Mouse (Mus musculus): ENCODE results near the gene H2afj. TPM values are rescaled to one million over a fixed set of nuclear protein-coding genes. Genes with fewer than 3 reads are reported as not detected.

H2afj gene
- polyA plus RNA-seq, 1 experiment from 2014 or later = 190 TPM

DNA sequence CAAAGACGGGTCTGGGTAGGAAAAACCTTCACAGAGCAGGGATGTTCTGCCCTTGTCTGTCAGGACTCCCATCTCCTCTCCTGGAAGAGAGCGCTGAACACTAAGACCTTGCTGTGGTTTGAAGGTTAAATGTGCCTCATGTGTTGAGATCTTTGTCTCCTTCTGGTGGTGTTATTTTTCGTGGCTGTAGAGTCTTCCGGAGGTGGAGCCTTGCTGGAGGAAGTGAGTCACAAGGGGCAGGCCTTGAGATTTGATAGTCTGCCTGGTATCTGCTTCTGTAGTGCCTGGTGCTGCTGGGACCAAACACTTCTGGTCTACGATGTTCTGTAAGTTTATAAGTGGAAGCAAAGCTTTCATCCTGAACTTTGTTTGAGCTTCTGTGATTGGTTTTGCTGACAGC lies 40.9 kb downstream of the H2afj start:
- H3K36me3 ChIP-seq = no peaks in the 10 kb centered on the region
- WGBS = 85% methylated on average over 5 of the region's 5 CpGs
- no peak overlapping the region for H3K9ac ChIP-seq
- no peaks in the 10 kb centered on the region for H3K27me3 ChIP-seq (replicated peaks)
- no peaks in the 10 kb centered on the region for H3K4me1 ChIP-seq
- H3K27ac ChIP-seq = no peak overlapping the region
- no peak for ATAC-seq (ENCODE audit: insufficient read depth, low FRiP score, low read depth)
- H3K4me3 ChIP-seq (replicated peaks) = no peak overlapping the region
- H3K4me2 ChIP-seq = no peak overlapping the region
- no peaks in the 10 kb centered on the region for H3K9me3 ChIP-seq

DNA sequence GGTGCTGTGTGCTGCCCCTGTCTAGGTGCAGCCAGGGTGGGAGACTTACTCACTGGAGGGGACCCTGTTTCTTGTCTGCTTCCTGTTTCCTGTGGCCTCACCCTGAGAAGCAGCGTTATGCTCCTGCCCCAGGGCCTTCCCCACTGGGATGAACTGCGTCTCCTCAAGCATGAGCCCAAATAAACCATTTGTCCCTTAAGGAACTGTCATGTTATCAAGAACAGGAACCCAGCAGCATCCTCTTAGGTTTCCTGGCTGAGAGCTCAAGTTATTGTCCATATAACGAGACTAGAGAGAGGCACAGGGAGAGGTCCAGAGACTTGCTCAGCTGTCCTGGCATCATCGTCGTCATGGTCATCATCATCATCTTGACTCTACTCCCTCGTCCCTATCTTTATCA lies 42.2 kb downstream of the H2afj start:
- Histone ChIP-seq H3K4me3 (replicated peaks) (no peak overlapping the region), H3K36me3 (no peaks in the 10 kb centered on the region), H3K4me2 (no peak overlapping the region), H3K27ac (no peak overlapping the region), H3K9me3 (no peaks in the 10 kb centered on the region), H3K27me3 (replicated peaks) (no peaks in the 10 kb centered on the region), H3K9ac (no peak overlapping the region), H3K4me1 (0 out of 2 replicates have a peak, but pooled peaks cover under 1% of the 10 kb centered on the region)
- 73% methylated on average over 6 of the region's 6 CpGs for WGBS
- no peak for ATAC-seq (ENCODE audit: insufficient read depth, low FRiP score, low read depth)

DNA sequence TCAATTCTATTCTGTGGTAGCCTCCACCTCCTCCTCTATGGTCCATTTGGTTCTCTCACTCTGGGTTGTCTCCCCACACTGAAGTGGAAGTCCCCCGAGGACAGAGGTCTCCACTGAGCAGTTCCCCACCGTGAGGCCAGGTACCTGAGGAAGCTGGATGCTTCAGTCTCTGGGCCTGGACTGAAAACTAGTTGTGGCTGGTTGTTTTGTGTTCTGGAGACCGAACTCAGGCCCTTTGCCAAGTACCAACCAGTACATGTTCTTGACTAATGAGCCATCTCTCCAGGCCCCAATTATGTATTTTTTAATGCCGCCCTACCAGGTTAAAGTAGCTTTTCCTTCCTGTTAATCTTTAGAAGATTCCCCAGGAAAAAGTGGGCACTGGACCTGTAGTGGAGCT lies 44.3 kb downstream of the H2afj start:
- Histone ChIP-seq H3K27ac (peak overlapping the region; percentile 31), H3K4me3 (replicated peaks) (no peak overlapping the region), H3K4me1 (peaks cover 14% of the 10 kb centered on the region), H3K4me2 (no peak overlapping the region), H3K27me3 (replicated peaks) (no peaks in the 10 kb centered on the region), H3K36me3 (no peaks in the 10 kb centered on the region), H3K9ac (no peak overlapping the region), H3K9me3 (no peaks in the 10 kb centered on the region)
- 79% methylated on average over 4 of the region's 4 CpGs for WGBS
- no peak for ATAC-seq (ENCODE audit: insufficient read depth, low FRiP score, low read depth)

DNA sequence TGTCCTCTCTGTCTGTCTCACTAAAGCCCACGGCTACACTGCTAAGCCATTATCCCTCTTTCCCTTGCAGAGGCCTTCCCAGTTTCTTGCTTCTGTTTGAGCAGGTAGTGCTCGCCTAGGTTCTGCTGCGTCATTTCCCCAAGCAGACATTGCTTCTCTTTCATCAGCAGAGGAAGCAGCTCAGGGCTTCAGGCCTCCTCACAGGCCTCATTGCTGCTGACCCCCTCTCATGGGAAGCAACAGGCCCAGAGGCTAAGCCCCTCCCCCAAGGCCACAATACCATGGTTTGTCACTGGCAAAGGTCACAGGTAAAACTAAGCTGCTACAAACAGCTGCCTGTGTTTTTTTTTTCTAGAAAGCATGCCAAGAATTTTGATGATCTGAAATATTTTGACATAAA lies 44.7 kb downstream of the H2afj start:
- no peaks in the 10 kb centered on the region for H3K36me3 ChIP-seq
- H3K9ac ChIP-seq = no peak overlapping the region
- ATAC-seq (ENCODE audit: insufficient read depth, low FRiP score, low read depth) = no peak
- no peaks in the 10 kb centered on the region for H3K9me3 ChIP-seq
- H3K27me3 ChIP-seq (replicated peaks) = no peaks in the 10 kb centered on the region
- no peak overlapping the region for H3K4me2 ChIP-seq
- peak overlapping the region; percentile 31; the same call in 1 of the 2 replicates for H3K27ac ChIP-seq
- no peak overlapping the region for H3K4me3 ChIP-seq (replicated peaks)
- peaks cover 18% of the 10 kb centered on the region for H3K4me1 ChIP-seq
- 50% methylated on average over 3 of the region's 3 CpGs for WGBS

DNA sequence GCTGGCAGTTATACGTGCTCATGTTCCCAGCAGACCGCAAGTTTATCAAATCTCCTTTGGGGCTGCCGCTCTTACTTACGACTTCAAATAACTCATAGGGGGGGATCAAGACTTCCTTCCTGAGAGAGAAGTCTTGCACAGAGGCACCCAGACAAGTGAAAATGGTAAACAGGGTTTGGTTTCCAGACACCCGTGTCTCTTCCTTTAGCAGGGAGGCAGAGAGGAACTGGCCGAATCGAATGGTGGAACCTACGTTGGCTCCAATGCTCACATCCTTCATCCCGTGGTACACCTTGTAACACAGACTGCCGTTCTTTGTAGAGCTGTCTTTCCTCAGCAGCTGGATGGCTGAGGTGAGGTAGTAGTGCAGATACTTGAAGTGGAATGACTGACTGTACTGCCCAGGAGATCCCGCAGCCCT lies 46.3 kb downstream of the H2afj start:
- no peak for ATAC-seq (ENCODE audit: insufficient read depth, low FRiP score, low read depth)
- no peak overlapping the region for H3K9ac ChIP-seq
- H3K36me3 ChIP-seq = no peaks in the 10 kb centered on the region
- H3K9me3 ChIP-seq = no peaks in the 10 kb centered on the region
- 73% methylated on average over 11 of the region's 11 CpGs for WGBS
- peaks cover 18% of the 10 kb centered on the region for H3K4me1 ChIP-seq
- H3K4me2 ChIP-seq = no peak overlapping the region
- H3K4me3 ChIP-seq (replicated peaks) = no peak overlapping the region
- H3K27me3 ChIP-seq (replicated peaks) = no peaks in the 10 kb centered on the region
- H3K27ac ChIP-seq = no peak overlapping the region

DNA sequence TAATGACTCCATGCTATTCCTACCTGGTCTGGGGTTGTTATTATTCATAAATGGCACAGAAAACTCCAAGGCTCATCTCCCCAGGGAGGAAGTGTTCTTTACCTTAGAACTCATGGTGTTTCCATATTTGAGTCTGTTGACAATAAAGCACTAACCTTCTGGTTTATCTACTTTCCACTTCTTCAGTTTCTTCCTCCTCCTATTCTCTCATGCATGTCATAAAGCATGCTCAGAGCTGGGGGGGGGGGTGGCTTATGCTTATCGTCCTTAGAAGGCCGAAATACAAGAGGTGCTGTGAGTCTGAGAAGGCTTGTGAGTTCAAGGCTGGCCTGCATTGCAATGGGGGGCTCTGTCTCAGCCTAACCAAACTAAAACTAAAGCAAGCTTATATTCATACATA lies 47.1 kb downstream of the H2afj start:
- no peaks in the 10 kb centered on the region for H3K9me3 ChIP-seq
- no peak overlapping the region for H3K4me3 ChIP-seq (replicated peaks)
- H3K4me2 ChIP-seq = no peak overlapping the region
- no peak for ATAC-seq (ENCODE audit: insufficient read depth, low FRiP score, low read depth)
- no peaks in the 10 kb centered on the region for H3K36me3 ChIP-seq
- H3K27me3 ChIP-seq (replicated peaks) = no peaks in the 10 kb centered on the region
- H3K4me1 ChIP-seq = peaks cover 18% of the 10 kb centered on the region
- 71% methylated on average over 2 of the region's 2 CpGs for WGBS
- H3K9ac ChIP-seq = no peak overlapping the region
- peak overlapping the region; percentile 88 for H3K27ac ChIP-seq

DNA sequence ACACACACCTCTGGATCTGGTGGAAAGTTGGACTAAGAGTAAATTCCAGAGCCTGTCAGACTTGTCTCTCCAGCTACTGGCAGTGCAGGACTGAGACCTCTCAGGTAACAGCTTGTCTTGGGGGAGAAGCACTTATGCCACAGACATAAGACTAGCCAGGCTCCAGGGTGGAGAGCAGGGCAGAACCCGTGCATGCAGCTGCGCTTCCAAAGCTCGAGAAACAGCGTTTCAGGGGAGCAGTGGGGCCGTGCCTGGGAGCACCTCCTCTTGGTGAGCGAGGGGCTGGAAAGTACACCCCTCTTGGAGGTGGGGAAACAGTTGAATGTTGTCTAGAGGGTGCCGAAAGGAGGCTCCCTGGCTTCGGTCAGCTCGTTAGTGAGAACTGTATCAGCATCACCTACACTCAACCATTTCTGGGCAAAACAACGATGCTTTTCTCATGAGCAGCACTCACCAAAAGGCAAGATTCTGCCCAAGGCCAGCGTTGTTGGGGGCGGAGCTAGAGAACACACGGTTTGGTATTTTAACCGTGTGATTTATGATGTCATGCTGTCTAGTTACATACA lies 48.1 kb downstream of the H2afj start:
- H3K27me3 ChIP-seq (replicated peaks) = no peaks in the 10 kb centered on the region
- ATAC-seq (ENCODE audit: insufficient read depth, low FRiP score, low read depth) = peak; percentile 6; the same call in 1 of the 2 replicates
- H3K9me3 ChIP-seq = no peaks in the 10 kb centered on the region

DNA sequence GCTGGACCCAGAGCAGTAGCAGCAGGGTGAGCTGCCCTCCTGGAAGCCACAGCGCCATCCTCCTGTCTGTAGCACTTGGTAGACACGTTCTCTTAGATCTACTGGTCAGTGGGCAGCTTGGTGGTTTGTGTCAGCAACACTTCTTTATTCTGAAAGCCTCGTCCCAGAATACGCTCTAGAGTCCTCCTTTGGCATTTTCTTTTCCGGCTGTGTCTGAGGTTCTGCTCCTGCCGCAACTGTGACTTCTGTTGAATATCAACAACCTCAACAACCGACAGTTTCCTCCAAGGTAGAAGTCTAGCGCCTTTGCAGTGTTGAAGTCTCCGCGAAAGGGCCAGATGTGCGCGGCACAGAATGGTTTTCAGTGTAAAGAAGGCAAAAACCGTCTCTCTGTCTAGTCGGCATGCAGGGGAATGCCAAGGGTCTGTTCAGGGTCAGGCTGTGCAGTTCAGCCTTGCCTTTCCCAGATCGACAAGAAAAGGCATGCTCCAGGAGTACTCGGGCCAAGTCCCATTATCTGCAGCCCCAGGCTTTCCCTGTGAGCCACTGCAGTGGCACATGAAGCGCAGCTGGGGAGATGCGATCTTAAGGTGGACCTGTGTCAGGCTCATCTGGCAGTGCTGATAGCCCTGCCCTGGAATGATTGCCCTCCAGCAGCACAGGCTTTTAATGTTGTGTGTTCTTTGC lies 49.3 kb downstream of the H2afj start, which contains the start of gene Art4:
TSS of gene Art4 (minus strand) at position 548 of the 687 bp plus-strand sequence.
- ATAC-seq (ENCODE audit: insufficient read depth, low FRiP score, low read depth) = peak; percentile 96
- peaks cover 18% of the 10 kb centered on the region for H3K4me1 ChIP-seq
- H3K4me2 ChIP-seq = peak within 1 kb of the TSS; percentile 45
- no peaks in the 10 kb centered on the region for H3K36me3 ChIP-seq
- peak within 1 kb of the TSS; percentile 24 for H3K4me3 ChIP-seq (replicated peaks)
- no peak within 1 kb of the TSS for H3K9ac ChIP-seq
- 37% methylated on average over 18 of the region's 18 CpGs for WGBS
- H3K27ac ChIP-seq = peak within 1 kb of the TSS; percentile 84
- no peaks in the 10 kb centered on the region for H3K27me3 ChIP-seq (replicated peaks)
- H3K9me3 ChIP-seq = no peaks in the 10 kb centered on the region

More for the DNA sequence above, 48.1 kb downstream of the H2afj start:
- peaks cover 18% of the 10 kb centered on the region for H3K4me1 ChIP-seq
- peak overlapping the region; percentile 30 for H3K4me3 ChIP-seq (replicated peaks)
- 37% methylated on average over 14 of the region's 14 CpGs for WGBS
- peak overlapping the region; percentile 88 for H3K27ac ChIP-seq
- H3K36me3 ChIP-seq = no peaks in the 10 kb centered on the region
- peak overlapping the region; percentile 38 for H3K4me2 ChIP-seq
- 0 out of 2 replicates have a peak overlapping the region, but pooled peaks have one; percentile 7 for H3K9ac ChIP-seq

DNA sequence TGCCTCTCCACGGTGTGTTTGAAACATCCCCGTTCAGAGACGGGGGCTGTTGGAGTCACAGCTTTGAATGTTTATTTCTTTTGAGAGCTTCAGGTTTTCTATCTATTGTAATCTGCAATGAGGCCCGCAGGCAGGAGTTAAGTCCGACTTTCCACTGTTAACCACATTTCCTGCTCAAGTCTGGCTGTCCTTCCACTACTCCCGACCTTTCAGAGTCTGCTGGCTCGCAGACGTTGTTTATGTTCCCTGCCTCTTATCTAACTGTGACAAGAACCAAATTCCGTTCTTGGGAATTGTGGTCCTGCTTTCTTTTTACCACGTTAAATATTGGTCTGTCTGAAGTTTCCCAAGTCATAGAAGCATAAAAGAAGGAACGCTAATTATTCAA lies 49.8 kb downstream of the H2afj start:
- Histone ChIP-seq H3K27ac (peak overlapping the region; percentile 84), H3K4me3 (replicated peaks) (peak overlapping the region; percentile 24; the same call in 1 of the 2 replicates), H3K27me3 (replicated peaks) (no peaks in the 10 kb centered on the region), H3K9ac (no peak overlapping the region), H3K4me2 (peak overlapping the region; percentile 45), H3K4me1 (peaks cover 18% of the 10 kb centered on the region), H3K9me3 (no peaks in the 10 kb centered on the region), H3K36me3 (no peaks in the 10 kb centered on the region)
- 8% methylated on average over 11 of the region's 11 CpGs for WGBS
- ATAC-seq (ENCODE audit: insufficient read depth, low FRiP score, low read depth) = peak; percentile 54; the same call in 1 of the 2 replicates

DNA sequence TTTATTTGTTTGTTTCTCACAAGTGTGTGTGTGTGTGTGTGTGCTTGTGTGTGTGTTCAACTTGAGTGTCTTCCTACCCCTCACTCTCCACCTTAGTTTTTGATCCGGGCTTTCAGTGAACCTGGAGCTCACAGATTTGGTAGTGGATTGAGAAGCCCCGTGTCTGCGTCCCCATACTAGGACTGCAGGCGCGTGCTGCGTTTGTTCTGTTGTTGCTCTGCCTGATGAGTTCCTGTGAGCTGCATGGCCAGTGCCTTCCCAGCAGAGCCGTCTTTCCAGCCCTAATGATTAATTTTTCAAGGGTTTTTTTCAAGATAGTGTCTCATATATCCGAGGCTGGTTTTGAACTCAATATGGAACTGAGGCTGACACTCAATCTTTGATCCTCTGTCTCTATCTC lies 50.4 kb downstream of the H2afj start:
- Histone ChIP-seq H3K9me3 (no peaks in the 10 kb centered on the region), H3K9ac (no peak overlapping the region), H3K4me3 (replicated peaks) (no peak overlapping the region), H3K27ac (0 out of 2 replicates have a peak overlapping the region, but pooled peaks have one; percentile 84), H3K27me3 (replicated peaks) (no peaks in the 10 kb centered on the region), H3K36me3 (no peaks in the 10 kb centered on the region), H3K4me2 (no peak overlapping the region), H3K4me1 (peaks cover 18% of the 10 kb centered on the region)
- ATAC-seq (ENCODE audit: insufficient read depth, low FRiP score, low read depth) = no peak
- 55% methylated on average over 8 of the region's 8 CpGs for WGBS
